Mouse (Mus musculus): ENCODE measurements at regions not wholly inside any gene's neighbourhood (a gene's known extent, or its start where the extent isn't known, plus 50 kb on each side); places are given as distances from the start of the nearest gene placed in this dataset.
"Not testable (repeated sequence)": the region's sequence is repeated elsewhere in the genome, so short reads cannot be mapped to it uniquely, and the experiment has no call there.

GRCm38 (mm10) chr13:3035291-3035690, 502.6 kb upstream of the Gdi2 start:
- DNase-seq, result not testable (repeated sequence)

GRCm38 (mm10) chr13:3037010-3037409, 500.9 kb upstream of the Gdi2 start:
- peak; percentile 5 for DNase-seq

- not testable (repeated sequence) for DNase-seq
Measured at GRCm38 (mm10) chr13:3046381-3047105, 491.3 kb upstream of the Gdi2 start.

- DNase-seq, result not testable (repeated sequence)
Measured at GRCm38 (mm10) chr13:3083480-3083879, 454.4 kb upstream of the Gdi2 start.

- DNase-seq, result not testable (repeated sequence)
Measured at GRCm38 (mm10) chr13:3089971-3090370, 447.9 kb upstream of the Gdi2 start.

GRCm38 (mm10) chr13:3106543-3106942, 431.3 kb upstream of the Gdi2 start:
- DNase-seq, result not testable (repeated sequence)

- DNase-seq, result not testable (repeated sequence)
Measured at GRCm38 (mm10) chr13:3128150-3128549, 409.7 kb upstream of the Gdi2 start.

GRCm38 (mm10) chr13:3137281-3137680, 400.6 kb upstream of the Gdi2 start:
- DNase-seq, result not testable (repeated sequence)

- no peak for DNase-seq
Measured at GRCm38 (mm10) chr13:3138698-3139097, 399.2 kb upstream of the Gdi2 start.

GRCm38 (mm10) chr13:3145513-3145912, 392.4 kb upstream of the Gdi2 start:
- DNase-seq, result not testable (repeated sequence)

All from kidney, postnatal 14 days (tissue).